Mouse (Mus musculus): ENCODE measurements at regions not wholly inside any gene's neighbourhood (a gene's known extent, or its start where the extent isn't known, plus 50 kb on each side); places are given as distances from the start of the nearest gene placed in this dataset.

- DNase-seq: no peak
These were observed 650.6 kb downstream of the Pdcd6ip start for GRCm38 (mm10) chr9:113057415-113057814.

DNA sequence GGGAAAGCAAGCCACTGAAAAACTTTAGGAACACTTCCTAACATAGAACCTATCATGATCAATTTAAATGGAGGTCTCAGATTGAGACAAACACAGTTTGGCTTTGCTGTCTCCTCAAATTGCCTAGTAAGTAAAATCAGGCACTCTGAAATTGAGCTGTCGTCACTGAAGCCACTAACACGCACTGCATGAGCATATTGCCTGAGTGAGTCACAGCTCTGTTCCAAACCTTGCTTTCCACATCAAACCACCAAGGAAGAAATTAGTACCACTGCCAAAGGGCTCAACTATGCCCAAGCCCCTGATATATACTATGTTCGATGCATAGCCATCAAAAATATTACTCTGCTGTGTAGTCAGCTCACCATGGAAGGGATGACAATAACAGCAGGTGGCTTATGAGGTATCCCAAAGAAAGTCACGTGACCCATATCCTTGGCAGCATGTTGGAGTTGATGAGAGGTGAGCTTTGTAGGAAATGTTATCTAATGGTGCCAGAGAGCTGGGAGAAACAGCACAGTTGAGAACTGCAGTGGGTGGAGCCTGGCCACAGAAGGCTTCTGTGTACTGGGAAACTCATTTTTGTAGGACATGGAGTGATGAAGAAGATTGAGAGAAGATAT is 663.4 kb downstream of the Pdcd6ip start:
- DNase-seq: peak; percentile 48

DNA sequence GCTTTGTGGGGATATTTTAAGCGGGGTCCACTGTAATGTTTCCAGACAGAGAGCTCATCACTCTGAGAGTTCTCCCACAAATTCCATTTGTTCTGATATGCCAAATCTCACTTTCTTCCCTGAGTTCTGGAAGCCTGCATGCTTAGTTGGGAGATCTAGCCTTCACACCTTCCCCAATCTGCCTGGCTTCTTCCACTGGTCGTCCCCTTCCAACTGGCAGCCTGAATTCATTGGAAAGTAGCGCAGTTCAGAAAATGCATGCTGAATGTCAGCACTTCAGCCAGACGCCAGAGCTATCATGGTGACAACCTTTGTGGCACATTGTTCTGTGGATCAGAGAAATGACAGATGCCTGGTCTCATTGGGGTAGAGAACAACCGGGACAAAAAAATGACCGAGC is 667.2 kb downstream of the Pdcd6ip start:
- DNase-seq: no peak

DNA sequence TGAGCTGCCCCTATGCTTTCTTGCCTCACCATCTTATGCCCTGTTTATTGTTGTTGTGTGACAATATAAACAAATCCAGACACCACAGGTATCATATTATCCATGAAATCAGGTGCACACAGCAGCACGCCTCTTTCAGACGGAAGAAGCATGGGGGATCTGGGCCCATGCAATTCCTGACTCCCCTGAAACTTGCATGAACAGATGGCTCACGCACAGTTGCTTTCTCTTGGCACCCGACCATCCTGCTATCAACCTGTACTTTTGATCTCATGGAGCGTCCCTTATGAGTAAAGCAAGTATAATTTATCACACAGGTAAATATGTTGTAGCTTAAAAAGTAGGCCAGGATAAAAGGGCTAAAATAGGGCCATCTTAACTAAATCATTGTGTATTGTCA is 674.1 kb downstream of the Pdcd6ip start:
- DNase-seq: peak; percentile 63

DNA sequence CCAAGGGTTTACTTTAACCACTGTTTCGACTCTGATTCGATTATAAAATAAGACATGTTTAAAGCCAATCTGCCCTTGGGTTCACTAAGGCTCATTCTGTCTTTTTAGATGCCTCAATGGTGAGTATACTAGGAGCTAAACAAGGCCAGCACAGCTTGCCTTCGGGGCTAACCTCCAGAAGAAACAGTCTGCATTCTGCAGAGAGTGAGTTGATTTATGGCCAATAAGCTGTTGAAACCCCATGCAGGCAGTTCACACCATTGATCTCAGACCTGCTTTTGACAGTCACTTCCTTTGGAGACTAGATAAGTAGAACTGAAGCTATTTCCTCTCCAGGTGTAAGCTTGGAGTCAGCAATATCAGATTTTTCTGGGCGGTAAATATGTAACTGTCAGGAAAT is 679.0 kb downstream of the Pdcd6ip start:
- DNase-seq: no peak

GRCm38 (mm10) chr9:113026904-113027193 is 681.2 kb downstream of the Pdcd6ip start:
- no peak for DNase-seq

DNA sequence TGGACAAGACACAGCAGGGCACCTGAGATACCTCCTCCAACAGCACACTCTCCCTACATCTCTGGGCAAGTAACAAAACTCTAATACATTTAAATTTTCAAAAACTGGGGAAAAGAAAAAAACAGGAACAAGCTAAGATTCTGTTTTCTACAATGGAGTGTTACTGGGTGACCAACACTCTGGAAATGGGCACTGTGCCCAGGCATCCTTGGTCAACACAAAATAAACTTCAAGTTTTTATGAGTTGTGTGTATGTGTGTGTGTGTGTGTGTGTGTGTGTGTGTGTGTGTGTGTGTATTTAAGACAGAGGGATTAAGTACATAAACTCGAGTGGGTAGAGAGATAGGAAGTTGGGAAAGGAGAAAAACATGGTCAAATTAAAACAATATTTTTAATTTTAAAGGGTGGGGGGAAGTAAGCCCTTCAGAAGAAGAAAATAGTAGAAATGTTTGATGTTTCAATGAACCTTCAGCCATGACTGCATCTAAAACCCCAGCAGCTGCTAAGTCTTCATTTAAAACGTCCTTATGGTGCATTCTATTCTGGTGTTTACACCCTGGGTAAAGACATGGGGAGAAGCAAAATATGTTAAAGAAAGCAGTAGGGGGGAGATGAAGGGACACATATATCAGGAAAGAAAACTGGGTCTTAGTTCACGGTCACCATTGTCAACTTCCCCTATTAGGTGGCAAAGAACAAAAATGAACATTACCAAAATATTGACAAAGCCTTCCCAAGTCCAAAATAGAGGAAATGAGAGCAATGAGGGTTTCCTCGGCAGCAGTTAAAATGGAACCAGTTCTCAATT is 681.8 kb downstream of the Pdcd6ip start:
- DNase-seq: no peak

DNA sequence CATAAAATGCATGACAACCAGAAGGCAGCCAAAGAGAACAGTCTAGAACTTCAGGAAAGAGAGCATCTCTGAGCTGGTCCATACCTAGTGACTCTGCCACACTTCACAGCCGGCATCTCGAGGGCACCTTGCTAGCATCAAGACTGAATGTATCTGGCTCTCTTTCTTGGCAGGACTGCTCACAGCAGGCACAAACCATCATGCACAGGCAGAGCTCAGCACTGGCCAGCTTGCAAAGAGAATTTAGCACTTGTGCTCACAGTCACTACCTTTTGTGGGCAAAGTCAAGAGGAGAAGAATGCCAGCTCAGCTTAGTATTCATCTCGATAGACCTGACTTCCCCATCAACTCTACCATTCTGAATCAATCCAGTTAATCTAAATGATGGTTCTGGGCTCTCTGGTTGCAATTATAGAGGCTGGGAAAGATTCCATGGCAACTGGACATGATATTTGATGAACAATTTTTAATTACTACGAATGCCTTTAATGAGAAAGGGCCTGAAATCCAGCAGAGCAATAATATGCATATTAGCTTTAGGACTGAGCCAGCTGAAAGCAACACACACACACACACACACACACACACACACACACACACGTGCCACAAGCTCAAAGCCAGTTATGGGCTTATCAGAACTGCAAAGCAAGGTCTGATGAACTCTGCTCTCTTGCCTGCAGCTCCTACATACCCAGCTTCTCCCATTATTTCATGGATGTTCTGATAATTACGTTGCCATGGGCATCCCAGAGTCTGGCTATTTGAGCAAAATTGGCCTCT is 686.0 kb downstream of the Pdcd6ip start:
- DNase-seq: peak; percentile 81

DNA sequence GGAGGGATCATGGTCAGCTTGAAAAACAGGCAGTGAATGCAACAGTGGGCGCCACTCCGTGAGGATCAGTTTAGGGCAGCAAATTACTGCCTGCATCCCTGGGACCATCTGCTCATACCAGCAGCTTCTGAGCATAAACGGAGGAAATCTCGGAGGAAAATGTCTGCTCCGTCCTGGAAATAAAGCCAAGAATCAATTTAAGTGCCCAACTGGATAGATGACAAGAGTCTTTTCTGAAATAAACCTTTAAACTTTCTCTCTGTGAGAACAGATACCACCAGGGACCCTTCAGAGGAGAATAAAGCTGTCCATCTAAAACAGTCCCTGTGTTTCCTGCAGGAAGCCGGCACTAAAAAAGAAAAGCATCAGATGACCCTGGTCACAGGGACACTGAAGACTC is 688.5 kb downstream of the Pdcd6ip start:
- DNase-seq: peak; percentile 55

- DNase-seq: no peak
These were observed 700.0 kb downstream of the Pdcd6ip start for GRCm38 (mm10) chr9:113008106-113008505.

DNA sequence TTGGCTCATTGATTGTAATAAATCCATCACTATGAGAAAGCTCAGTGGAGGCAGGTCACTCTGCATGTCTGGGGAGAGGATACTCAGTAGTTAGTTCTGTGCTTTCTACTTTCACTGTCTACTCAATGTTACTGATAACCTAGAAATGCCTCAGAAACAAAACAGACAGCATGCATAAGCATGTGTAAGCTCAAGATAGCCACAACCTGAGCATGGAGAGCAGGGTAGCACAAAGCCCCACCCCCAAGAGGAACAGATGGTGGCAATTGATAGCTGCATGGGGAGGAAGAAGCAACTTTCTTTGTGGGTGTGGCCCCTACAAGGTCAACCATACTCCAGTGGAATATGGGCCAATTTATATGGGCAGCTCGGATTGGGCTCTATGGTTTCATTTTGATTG is 711.9 kb downstream of the Pdcd6ip start:
- no peak for DNase-seq

- no peak for DNase-seq
These were observed 713.3 kb downstream of the Pdcd6ip start for GRCm38 (mm10) chr9:112994774-112995173.

DNA sequence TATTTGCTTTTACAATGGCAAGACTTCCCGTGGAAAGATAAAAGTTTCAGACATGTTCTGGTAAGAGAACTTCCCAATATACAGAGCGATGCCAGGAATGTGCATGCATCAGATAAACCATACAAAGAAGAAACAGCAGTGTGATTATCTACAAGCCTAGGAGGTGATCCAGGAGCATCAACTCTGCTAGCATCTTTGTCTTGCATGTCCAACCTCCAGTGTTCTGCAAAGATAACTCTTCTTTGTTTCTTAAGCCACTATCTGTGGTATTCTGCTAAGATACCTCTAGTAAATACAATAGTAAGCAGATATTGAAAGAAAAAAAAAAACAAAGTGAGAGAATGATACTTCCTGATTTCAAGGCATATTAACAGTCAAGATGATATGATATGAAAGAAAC is 714.4 kb downstream of the Pdcd6ip start:
- no peak for DNase-seq

DNA sequence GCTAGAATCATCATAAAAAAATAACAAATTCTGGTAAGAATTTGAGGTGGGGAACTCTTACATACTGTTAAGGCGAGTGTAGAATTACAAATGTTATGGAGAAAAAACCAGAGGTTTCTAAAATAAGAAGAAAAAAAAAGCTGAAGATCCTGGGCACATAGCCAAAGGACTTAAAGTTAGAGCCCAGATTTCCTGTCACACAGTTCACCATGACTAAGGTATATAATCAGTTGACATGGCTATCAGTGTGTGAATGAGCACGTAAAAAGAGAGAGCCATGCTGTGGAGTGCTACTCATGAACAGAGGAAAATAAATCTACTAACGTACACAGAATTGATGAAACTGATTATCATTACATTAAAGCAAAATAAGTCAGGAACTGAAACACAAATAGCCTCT is 715.1 kb downstream of the Pdcd6ip start:
- no peak for DNase-seq

GRCm38 (mm10) chr9:112983353-112983752 is 724.7 kb downstream of the Pdcd6ip start:
- no peak for DNase-seq

DNA sequence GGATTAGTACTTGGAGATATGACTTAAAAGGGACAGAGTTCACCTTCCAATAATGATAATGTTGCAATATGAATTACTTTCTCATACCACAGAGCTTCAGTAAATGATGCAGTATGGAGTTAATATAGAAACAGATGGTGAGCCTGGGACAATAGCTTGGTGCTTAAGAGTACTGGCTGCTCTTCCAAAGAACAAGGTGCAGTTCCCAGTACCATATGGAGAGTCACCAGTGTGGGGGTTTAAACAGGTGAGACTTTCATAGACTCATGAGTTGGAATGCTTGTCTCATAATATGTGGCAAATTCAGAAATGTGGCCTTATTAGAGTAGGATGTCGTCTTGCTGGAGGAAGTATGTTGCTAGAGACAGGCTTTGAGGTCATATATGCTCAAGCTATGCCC is 715.8 kb upstream of the Arpp21 start:
- peak; percentile 41 for DNase-seq

GRCm38 (mm10) chr9:112950056-112950455 is 714.3 kb upstream of the Arpp21 start:
- no peak for DNase-seq

- DNase-seq: no peak
These were observed 703.0 kb upstream of the Arpp21 start for GRCm38 (mm10) chr9:112938781-112939180.

DNA sequence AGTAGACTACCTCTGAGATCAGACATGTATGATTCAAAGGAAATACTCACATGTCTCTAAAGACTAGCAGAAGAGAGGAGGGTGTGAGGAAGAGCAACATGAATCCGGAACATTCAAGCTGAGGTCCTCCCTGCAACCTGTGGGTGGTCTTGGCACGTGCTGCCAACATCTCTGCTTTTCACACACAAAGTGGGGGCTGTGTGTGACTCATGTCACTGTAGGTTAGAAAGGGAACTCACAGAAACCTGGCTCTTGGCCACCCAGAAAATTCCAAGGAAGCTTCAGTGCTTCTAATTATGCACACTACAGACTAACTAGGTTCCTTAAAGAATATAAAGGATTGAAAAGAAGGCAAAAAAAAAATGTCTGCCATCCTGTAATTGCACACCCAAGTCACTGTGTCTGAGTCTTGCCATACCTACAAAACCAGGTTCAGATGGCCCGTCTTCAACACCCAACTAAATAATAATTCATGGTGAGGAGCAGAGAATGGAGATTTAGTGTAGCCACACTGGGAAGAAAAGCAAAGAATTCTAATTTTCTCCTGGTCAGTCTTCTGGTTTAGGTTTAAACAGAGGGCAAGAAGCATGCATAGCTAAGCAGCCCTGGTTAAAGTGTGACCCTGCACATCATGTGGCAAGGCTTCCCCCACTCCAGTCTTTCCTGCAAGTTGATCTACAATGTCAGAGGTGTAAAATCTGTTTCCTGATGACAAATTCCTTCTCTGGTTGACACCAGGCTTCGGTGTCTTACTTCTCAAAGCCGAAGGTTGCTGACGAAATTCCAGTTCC is 673.8 kb upstream of the Arpp21 start:
- no peak for DNase-seq

- no peak for DNase-seq
These were observed 670.2 kb upstream of the Arpp21 start for GRCm38 (mm10) chr9:112905955-112906354.

DNA sequence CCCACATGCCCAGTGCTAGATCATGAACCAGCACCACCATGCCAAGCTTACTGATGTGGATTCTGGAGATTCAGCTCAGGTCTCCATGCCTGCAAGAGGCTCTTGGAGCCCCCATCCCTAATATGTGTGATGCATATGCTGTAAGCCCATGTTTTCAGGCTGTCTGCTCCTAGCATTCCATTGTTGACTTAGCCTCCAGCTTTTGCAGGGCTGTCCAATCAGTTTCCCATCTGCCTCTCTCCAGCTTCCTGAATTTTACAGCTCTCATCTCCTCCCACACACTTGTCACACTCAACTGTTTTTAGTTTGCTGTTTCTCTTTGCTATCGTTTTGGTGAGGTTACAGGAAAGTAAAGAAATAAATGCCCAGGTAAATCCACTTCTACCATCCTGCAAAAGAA is 629.2 kb upstream of the Arpp21 start:
- DNase-seq: no peak

- no peak for DNase-seq
These were observed 625.4 kb upstream of the Arpp21 start for GRCm38 (mm10) chr9:112861136-112861535.

- no peak for DNase-seq
These were observed 624.7 kb upstream of the Arpp21 start for GRCm38 (mm10) chr9:112860307-112860893.

All from cerebellum, adult 11-12 months (tissue).